Mouse (Mus musculus): ENCODE data around the gene Itpr1.

Gene Itpr1

GRCm38 (mm10) chr6:108325400-108325799 lies 112.5 kb downstream of the Itpr1 start:
- no peak for DNase-seq (ENCODE audit: low read depth)

- no peak for DNase-seq (ENCODE audit: low read depth)
These were observed 113.1 kb downstream of the Itpr1 start for GRCm38 (mm10) chr6:108325948-108326411.

- DNase-seq (ENCODE audit: low read depth), result no peak
These were observed 113.9 kb downstream of the Itpr1 start for GRCm38 (mm10) chr6:108326751-108327161.

- no peak for DNase-seq (ENCODE audit: low read depth)
These were observed 114.7 kb downstream of the Itpr1 start for GRCm38 (mm10) chr6:108327561-108327960.

GRCm38 (mm10) chr6:108328296-108328695 lies 115.4 kb downstream of the Itpr1 start:
- no peak for DNase-seq (ENCODE audit: low read depth)

- no peak for DNase-seq (ENCODE audit: low read depth)
These were observed 117.6 kb downstream of the Itpr1 start for GRCm38 (mm10) chr6:108330461-108330860.

GRCm38 (mm10) chr6:108331268-108331667 lies 118.4 kb downstream of the Itpr1 start:
- no peak for DNase-seq (ENCODE audit: low read depth)

GRCm38 (mm10) chr6:108334059-108334458 lies 121.2 kb downstream of the Itpr1 start:
- DNase-seq (ENCODE audit: low read depth), result no peak

- DNase-seq (ENCODE audit: low read depth), result no peak
These were observed 122.4 kb downstream of the Itpr1 start for GRCm38 (mm10) chr6:108335202-108335823.

- no peak for DNase-seq (ENCODE audit: low read depth)
These were observed 123.6 kb downstream of the Itpr1 start for GRCm38 (mm10) chr6:108336506-108336905.

- DNase-seq (ENCODE audit: low read depth), result no peak
These were observed 124.4 kb downstream of the Itpr1 start for GRCm38 (mm10) chr6:108337289-108337688.

GRCm38 (mm10) chr6:108338362-108338761 lies 125.5 kb downstream of the Itpr1 start:
- DNase-seq (ENCODE audit: low read depth), result no peak

GRCm38 (mm10) chr6:108342989-108343388 lies 130.1 kb downstream of the Itpr1 start:
- DNase-seq (ENCODE audit: low read depth), result no peak

- no peak for DNase-seq (ENCODE audit: low read depth)
These were observed 130.9 kb downstream of the Itpr1 start for GRCm38 (mm10) chr6:108343781-108344310.

GRCm38 (mm10) chr6:108350801-108351200 lies 137.9 kb downstream of the Itpr1 start:
- DNase-seq (ENCODE audit: low read depth), result no peak

GRCm38 (mm10) chr6:108351998-108352397 lies 139.1 kb downstream of the Itpr1 start:
- no peak for DNase-seq (ENCODE audit: low read depth)

- DNase-seq (ENCODE audit: low read depth), result peak; percentile 44
These were observed 154.5 kb downstream of the Itpr1 start for GRCm38 (mm10) chr6:108367412-108367811.

- DNase-seq (ENCODE audit: low read depth), result no peak
These were observed 156.1 kb downstream of the Itpr1 start for GRCm38 (mm10) chr6:108369031-108369430.

GRCm38 (mm10) chr6:108371347-108371893 lies 158.5 kb downstream of the Itpr1 start:
- DNase-seq (ENCODE audit: low read depth), result no peak

- DNase-seq (ENCODE audit: low read depth), result peak; percentile 13
These were observed 161.1 kb downstream of the Itpr1 start for GRCm38 (mm10) chr6:108374019-108374418.

GRCm38 (mm10) chr6:108379041-108379440 lies 166.1 kb downstream of the Itpr1 start:
- peak; percentile 49 for DNase-seq (ENCODE audit: low read depth)

GRCm38 (mm10) chr6:108380209-108380608 lies 167.3 kb downstream of the Itpr1 start:
- DNase-seq (ENCODE audit: low read depth), result no peak

GRCm38 (mm10) chr6:108390624-108391324 lies 177.9 kb downstream of the Itpr1 start:
- DNase-seq (ENCODE audit: low read depth), result no peak

Measured in NIH3T3 (cell line).